Mouse (Mus musculus) bone marrow, adult 2 months (tissue): ENCODE measurements at regions not wholly inside any gene's neighbourhood (a gene's known extent, or its start where the extent isn't known, plus 50 kb on each side); places are given as distances from the start of the nearest gene placed in this dataset.

Experiments
- CTCF ChIP-seq: fragments of 200-500 bp; IDR thresholded peaks from 2 replicates; pipeline ENCODE4 v1.5.1; 2011; ENCODE audit warnings: low read length, control low read depth; ENCODE audit not compliant: control insufficient read depth, insufficient read depth
- POLR2A ChIP-seq: fragments of 200-500 bp; IDR thresholded peaks from 2 replicates; pipeline ENCODE4 v1.6.1; 2011; ENCODE audit warnings: low read depth, mild to moderate bottlenecking, control low read depth, low read length, borderline replicate concordance; ENCODE audit not compliant: control insufficient read depth

DNA sequence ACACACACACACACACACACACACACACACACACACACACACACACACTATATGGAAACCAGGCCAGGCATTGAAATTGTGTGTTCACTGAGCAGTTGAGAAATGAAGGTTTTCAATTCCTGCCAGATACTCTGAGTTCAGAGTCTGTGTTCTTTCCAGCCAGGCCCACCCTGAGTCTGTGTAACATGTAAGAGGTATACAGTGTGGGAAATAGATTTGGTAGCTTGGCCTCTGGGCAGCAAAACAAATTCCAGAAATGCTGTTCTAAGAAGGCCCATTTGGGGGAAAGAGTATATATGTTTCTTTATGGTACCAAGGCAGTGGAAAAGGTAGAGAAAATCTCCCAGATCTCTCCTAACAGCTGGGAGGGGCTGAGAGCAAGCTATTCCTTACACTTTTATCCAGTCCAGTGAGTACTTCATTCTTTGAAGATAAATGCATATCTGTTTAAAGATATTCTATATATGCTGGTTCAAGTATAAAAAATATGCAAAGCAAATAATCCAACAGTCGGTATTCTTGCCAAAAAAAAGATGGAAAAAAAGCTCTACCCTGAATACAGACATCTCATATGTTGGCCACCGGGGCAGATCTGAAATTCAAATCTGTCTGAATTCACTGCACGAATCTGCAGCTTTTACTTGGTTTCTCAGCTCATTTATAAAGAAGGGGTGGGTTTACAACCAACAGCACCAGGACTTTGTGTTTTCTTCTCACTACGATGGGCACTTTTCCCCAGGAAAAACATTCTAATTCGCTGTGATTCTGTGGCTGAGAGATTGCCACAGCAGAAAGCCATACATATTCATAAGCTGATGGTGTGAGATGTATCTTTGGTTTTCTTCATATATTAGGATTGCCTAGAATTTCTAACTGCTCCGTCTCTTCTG, 252.3 kb downstream of the Ccdc91 start:
- no peak for TF ChIP-seq CTCF
- no peak for TF ChIP-seq POLR2A
